Mouse (Mus musculus): Measurements from ENCODE around the gene Olfr974.
"Not testable (repeated sequence)": the region's sequence is repeated elsewhere in the genome, so short reads cannot be mapped to it uniquely, and the experiment has no call there.

Gene Olfr974

DNA sequence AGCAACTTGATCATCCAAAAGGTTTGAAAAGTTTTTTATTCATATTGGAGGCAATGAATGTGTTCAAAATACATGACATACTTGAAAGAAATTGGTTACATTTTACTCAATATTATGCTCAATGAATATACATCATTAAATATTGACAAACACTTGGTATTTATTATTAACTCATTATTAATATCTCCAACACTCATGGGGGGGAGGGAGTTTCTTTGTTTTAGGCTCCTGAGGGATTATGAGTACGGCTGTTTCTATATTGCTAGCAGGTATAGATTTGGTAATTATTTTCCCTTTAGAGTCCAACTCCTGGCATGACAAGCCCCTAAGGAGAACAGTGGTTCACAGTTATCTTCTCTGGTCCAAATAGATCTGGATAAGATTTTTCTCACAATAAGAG is at the start of gene Olfr974:
Olfr974 (plus strand) TSS at position 301 of the 400 bp plus-strand sequence.
- DNase-seq, result no peak

DNA sequence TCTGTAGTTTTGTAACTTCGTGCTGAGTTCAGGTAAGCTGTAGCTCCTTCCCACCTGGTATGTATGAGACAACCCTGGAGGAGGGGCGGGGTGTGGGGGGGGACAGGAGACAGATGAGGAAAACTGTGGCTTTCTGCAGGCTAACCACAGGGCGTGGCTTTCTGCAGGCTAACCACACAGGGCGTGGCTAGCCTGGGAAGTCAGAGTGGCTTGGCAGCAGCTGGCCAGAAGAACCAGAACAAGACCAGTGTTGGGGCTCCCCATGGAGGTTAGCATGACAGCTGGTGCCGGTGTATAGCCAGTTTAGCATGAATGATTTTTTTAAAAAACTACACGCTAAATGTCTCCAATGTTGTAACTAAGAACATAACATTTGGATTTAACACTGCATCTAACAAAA is 32.2 kb upstream of the Olfr974 start:
- no peak for DNase-seq

DNA sequence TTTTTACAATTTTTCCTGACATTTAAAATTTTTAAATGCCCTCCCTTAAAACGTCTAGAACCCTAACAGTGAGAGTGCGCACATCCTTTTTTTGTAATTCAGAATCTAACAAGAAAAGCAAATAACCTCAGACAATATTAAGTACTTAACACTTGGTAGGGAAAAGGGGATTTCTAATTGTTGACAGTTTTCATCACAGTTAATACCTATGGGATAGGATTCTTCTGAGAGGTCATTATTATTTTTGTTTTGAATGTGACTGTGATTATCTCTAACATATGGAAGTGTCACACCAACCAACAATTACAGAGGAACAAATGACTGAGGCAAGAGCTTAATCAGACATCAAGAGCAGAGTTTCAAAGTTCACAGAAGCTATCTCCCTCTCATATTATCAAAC is 30.3 kb upstream of the Olfr974 start, which contains the start of gene Olfr229:
Olfr229 (plus strand) TSS at position 301 of the 400 bp plus-strand sequence.
- no peak for DNase-seq

DNA sequence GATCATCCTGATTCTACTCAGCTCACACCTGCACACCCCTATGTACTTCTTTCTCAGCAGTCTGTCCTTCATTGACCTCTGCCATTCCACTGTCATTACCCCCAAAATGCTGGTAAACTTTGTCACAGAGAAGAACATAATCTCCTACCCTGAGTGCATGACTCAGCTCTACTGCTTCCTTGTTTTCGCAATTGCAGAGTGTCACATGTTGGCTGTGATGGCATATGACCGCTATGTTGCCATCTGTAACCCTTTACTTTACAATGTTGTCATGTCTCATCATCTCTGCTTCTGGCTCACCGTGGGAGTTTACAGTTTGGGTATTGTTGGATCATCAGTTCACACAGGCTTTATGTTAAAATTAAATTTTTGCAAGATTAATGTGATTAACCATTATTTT is 27.4 kb upstream of the Olfr974 start:
- DNase-seq, result no peak

DNA sequence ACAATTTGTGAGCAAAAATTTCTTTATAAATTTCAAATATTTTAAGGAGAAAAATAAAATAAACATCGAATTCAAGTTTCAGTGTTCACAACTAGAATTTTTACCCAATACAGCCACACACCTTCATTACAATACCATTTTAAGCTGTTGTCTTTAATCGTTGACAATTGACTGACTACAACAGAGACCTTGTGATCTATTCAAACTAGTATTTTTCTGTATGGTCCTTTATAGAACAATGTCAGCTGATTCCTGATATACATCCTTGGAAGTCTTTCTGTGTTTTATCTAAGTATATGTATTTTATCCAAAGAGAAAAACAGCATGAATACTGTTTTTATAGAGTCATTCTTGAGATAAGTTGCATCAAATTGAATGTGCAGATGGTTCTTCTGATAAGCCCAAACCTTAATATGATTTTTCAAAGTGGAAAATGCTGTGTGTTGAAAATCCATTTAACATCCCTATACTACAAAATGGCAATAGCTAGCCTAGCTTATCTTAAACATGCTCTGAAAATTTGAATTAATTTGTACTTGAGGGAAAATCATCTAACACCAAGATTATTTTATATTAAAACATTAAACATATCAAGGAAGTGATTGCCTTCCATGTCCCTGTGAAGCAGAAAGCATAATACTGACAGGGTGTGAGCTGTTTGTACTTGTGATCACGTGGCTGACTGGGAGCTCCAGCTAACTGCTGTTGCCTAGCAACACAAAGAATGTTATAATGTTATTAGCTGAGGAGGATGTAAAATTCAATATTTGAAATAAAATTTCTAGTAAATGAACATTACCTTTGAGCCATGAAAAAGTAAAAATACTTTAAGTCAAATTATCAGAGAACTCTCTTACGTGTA is 9.1 kb upstream of the Olfr974 start:
- not testable (repeated sequence) for DNase-seq

DNA sequence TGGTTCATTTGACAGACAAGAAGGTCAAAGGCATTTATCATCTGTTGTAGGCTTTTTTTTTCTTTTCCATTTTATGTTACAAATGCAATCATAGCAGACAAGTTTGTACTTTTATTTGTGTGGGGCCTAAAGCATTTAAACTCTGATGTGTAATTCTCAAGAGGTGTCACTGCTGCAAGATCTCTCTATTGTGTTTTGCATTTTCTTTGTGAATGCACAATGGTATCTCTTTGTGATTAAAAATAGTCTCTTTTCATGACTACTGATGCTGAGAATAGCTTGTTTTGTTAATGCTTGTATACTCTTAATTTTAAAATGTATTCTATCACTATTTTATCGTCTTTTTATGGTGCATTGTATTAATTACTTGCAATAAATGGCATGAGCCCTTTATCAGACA is 8.5 kb upstream of the Olfr974 start:
- DNase-seq, result not testable (repeated sequence)

DNA sequence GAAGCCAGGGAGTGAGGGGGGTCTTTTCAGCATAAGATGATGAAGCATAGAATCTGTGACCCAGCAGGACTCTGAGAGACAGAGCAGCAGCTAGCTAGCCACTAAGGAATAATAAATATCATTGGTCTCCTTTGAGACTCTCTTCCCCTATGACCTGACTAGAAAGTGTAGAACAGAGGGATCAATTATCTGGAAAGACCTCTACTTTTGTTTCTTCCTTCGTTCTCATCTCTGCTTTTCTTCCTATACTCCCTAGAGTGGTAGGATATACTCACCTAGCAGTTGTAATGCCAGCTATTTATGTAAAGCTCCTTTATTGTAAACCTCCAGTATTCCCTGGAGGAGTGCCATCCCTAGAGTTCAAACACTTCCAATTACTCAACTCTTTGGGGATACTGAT is 14.6 kb downstream of the Olfr974 start, which contains the start of gene Olfr975:
Olfr975 (minus strand) TSS at position 101 of the 400 bp plus-strand sequence.
- no peak for DNase-seq

DNA sequence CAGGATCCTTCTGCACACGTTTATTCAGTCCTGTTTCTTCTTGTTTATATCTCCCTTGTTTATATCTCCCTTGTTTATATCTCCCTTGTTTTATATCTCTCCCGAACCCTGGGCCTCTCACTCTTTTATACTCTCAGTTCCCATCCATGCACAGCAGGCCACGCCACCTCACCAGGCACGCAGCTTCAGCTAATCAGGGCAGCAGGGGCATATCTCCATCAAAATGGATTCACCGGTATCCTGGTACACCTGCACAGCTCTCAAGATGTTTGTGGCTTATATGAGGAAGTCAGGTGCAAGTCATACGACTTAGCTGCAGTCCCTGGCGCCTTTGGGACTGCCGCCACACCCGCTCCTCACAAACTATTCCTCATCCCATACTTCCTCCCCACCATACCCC is 23.7 kb downstream of the Olfr974 start, which contains the start of gene Olfr976:
Olfr976 (minus strand) TSS at position 101 of the 400 bp plus-strand sequence.
- not testable (repeated sequence) for DNase-seq

DNA sequence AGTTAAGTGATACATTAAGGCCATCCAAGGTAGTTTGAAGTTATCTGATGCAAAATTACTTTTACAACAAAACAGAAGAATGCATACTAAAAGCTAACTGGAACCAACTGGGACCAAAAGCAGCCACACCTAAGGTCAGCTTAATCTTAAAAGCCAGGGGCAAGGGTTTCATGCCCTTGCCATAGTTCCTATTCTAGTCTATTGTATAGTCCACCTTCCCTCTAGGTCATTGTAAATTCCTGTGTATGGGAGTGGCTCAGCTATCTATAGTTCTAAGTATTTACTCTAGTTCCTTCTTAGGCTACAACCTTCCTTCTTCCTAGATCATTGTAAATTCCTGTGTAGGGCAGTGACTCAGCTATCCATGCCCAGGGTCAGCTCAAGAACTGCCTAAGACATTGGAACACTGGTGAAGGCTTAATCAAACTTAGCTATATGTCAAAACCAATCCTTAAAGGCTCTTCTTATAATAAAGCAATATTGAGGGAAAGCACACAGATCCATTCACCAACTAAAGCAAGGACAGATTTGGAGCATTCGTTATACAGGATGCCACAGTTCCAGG is 39.4 kb downstream of the Olfr974 start:
- not testable (repeated sequence) for DNase-seq

DNA sequence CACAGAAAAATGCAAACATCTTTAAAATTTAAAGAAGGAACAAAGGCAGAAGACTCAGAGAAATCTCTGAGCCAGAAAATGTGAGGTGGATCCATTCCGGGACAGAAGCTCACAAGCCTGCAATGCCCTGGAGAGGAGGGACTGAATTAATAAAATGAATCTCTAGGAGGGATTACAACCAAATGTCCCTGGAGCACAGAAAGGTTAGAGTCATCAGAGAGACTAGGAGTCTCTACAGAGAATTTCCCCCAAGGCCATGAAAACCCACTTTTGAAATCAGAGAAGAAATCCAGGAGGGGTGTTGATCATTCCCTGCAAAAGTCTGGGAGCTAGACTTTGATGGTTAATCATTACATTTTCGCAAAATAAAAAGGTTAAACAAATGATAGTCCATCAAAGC is 54.5 kb downstream of the Olfr974 start, which contains the start of gene Olfr978:
Olfr978 (plus strand) TSS at position 301 of the 400 bp plus-strand sequence.
- DNase-seq, result no peak

Measured in right cerebral cortex, postnatal 4 days (tissue).